Mouse (Mus musculus): ENCODE measurements around the gene Ube2c. TPM values are rescaled to one million over a fixed set of nuclear protein-coding genes. Genes with fewer than 3 reads are reported as not detected.
A peak's percentile ranks its signal among the peaks of the same experiment; 100 is the strongest.

Ube2c gene
- polyA plus RNA-seq, 1 experiment from 2014 or later: 311 TPM

DNA sequence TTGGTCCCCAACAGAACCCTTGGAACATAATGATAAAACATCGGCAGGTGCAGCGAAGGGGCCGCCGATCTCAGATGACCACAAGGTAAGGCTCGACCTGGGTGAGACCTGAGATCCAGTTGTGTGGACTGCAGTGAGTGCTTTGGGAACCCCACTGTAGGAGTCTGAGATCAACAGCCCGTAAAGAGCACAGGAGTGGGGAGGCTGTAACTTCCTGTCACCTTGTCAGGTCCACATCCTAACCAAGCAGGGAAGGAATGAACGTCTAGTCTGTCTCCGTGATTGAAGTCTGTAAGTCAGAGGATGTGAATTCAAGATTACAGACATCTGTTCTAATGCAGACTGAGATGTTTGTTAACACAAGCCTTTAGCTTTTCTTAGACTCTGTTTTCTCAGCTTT, 23.0 kb upstream of the Ube2c start:
- H3K4me2 ChIP-seq: peak overlapping the region; percentile 77
- peaks cover 35% of the 10 kb centered on the region for H3K36me3 ChIP-seq
- ATAC-seq (ENCODE audit: insufficient number of reproducible peaks, low FRiP score, low TSS enrichment, low read depth): no peak
- no peaks in the 10 kb centered on the region for H3K9me3 ChIP-seq
- H3K27ac ChIP-seq: peak overlapping the region; percentile 65; the same call in 1 of the 2 replicates
- H3K4me3 ChIP-seq: peak overlapping the region; percentile 96
- peak overlapping the region; percentile 95 for H3K9ac ChIP-seq
- 45% methylated on average over 8 of the region's 8 CpGs for WGBS
- peaks cover 22% of the 10 kb centered on the region for H3K4me1 ChIP-seq
- H3K27me3 ChIP-seq: no peaks in the 10 kb centered on the region

- H3K4me2 ChIP-seq: no peak overlapping the region
- H3K4me3 ChIP-seq: no peak overlapping the region
- peaks cover 22% of the 10 kb centered on the region for H3K4me1 ChIP-seq
- no peaks in the 10 kb centered on the region for H3K9me3 ChIP-seq
- no peaks in the 10 kb centered on the region for H3K27me3 ChIP-seq
- no peak for ATAC-seq (ENCODE audit: insufficient number of reproducible peaks, low FRiP score, low TSS enrichment, low read depth)
- no peak overlapping the region for H3K27ac ChIP-seq
- WGBS: 75% methylated on average over 4 of the region's 4 CpGs
- peaks cover 45% of the 10 kb centered on the region for H3K36me3 ChIP-seq
- no peak overlapping the region for H3K9ac ChIP-seq
Observed at GRCm38 (mm10) chr2:164748191-164748590, 21.5 kb upstream of the Ube2c start.

- peaks cover 52% of the 10 kb centered on the region for H3K36me3 ChIP-seq
- 87% methylated on average over 6 of the region's 6 CpGs for WGBS
Observed at GRCm38 (mm10) chr2:164748991-164749390, 20.7 kb upstream of the Ube2c start.

DNA sequence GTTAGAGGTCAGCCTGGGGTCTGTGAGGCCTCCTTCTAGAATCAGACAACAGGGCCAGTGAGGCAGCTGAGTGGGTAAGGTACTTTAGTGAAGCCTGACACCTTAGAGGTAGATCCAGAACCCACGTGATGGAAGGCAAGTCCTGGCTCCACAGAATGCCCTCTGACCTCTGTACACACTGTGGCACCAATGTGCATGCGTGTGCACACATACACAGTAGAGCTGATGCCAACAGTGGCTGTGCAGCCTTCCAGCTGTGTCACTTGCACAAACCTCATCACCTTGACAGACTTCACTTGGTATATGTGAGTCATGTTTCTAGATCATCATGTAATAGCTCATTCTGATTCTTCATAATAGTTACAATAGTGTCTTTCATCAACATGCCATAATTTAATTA, 17.2 kb upstream of the Ube2c start:
- no peak for ATAC-seq (ENCODE audit: insufficient number of reproducible peaks, low FRiP score, low TSS enrichment, low read depth)
- Histone ChIP-seq H3K4me1 (peaks cover 2% of the 10 kb centered on the region), H3K9ac (no peak overlapping the region), H3K4me3 (no peak overlapping the region), H3K36me3 (peaks cover 84% of the 10 kb centered on the region), H3K4me2 (no peak overlapping the region), H3K9me3 (no peaks in the 10 kb centered on the region), H3K27ac (no peak overlapping the region), H3K27me3 (no peaks in the 10 kb centered on the region)
- 85% methylated on average over 2 of the region's 2 CpGs for WGBS

More at GRCm38 (mm10) chr2:164748991-164749390, 20.7 kb upstream of the Ube2c start:
- no peaks in the 10 kb centered on the region for H3K9me3 ChIP-seq
- H3K4me1 ChIP-seq: peaks cover 17% of the 10 kb centered on the region
- H3K27me3 ChIP-seq: no peaks in the 10 kb centered on the region
- no peak overlapping the region for H3K9ac ChIP-seq
- H3K27ac ChIP-seq: no peak overlapping the region
- no peak for ATAC-seq (ENCODE audit: insufficient number of reproducible peaks, low FRiP score, low TSS enrichment, low read depth)
- no peak overlapping the region for H3K4me3 ChIP-seq
- no peak overlapping the region for H3K4me2 ChIP-seq

DNA sequence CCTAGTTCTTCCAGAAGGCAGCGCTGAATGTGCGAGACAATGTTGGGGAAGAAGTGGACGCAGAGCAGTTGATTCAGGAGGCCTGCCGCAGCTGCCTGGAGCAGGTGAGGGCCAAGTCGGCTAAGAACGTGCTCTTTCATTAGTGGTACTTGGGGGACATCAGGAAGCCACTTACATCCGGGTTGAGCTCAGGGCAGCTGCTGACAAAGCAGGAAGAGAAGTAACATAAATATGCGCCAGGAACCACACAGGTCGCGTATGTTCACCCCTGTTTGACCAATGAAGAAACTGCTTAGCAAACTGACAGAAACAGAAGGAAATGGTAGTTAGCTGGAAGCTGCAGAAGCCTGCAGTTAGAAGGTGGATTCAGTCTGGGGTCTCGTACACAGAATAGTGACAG, 15.6 kb upstream of the Ube2c start:
- no peak for ATAC-seq (ENCODE audit: insufficient number of reproducible peaks, low FRiP score, low TSS enrichment, low read depth)
- no peak overlapping the region for H3K4me2 ChIP-seq
- H3K4me1 ChIP-seq: no peaks in the 10 kb centered on the region
- H3K9ac ChIP-seq: no peak overlapping the region
- WGBS: 81% methylated on average over 11 of the region's 11 CpGs
- H3K9me3 ChIP-seq: no peaks in the 10 kb centered on the region
- H3K4me3 ChIP-seq: no peak overlapping the region
- no peak overlapping the region for H3K27ac ChIP-seq
- no peaks in the 10 kb centered on the region for H3K27me3 ChIP-seq
- H3K36me3 ChIP-seq: peaks cover 88% of the 10 kb centered on the region

GRCm38 (mm10) chr2:164754800-164755199, 14.9 kb upstream of the Ube2c start:
- Histone ChIP-seq H3K4me2 (no peak overlapping the region), H3K9me3 (no peaks in the 10 kb centered on the region), H3K27me3 (no peaks in the 10 kb centered on the region), H3K9ac (no peak overlapping the region), H3K4me3 (no peak overlapping the region), H3K36me3 (peaks cover 90% of the 10 kb centered on the region), H3K4me1 (no peaks in the 10 kb centered on the region), H3K27ac (no peak overlapping the region; the same call in 1 of the 2 replicates)
- 87% methylated on average over 2 of the region's 2 CpGs for WGBS
- no peak for ATAC-seq (ENCODE audit: insufficient number of reproducible peaks, low FRiP score, low TSS enrichment, low read depth)

- Histone ChIP-seq H3K9ac (no peak overlapping the region), H3K27ac (no peak overlapping the region; the same call in 1 of the 2 replicates), H3K9me3 (no peaks in the 10 kb centered on the region), H3K36me3 (peaks cover 98% of the 10 kb centered on the region), H3K4me1 (no peaks in the 10 kb centered on the region), H3K4me2 (no peak overlapping the region), H3K27me3 (no peaks in the 10 kb centered on the region), H3K4me3 (no peak overlapping the region)
- no peak for ATAC-seq (ENCODE audit: insufficient number of reproducible peaks, low FRiP score, low TSS enrichment, low read depth)
- WGBS: 86% methylated on average over 11 of the region's 11 CpGs
Observed at GRCm38 (mm10) chr2:164757841-164758240, 11.9 kb upstream of the Ube2c start.

- no peak overlapping the region for H3K4me2 ChIP-seq
- ATAC-seq (ENCODE audit: insufficient number of reproducible peaks, low FRiP score, low TSS enrichment, low read depth): no peak
- no peak overlapping the region for H3K9ac ChIP-seq
- no peaks in the 10 kb centered on the region for H3K27me3 ChIP-seq
- H3K4me3 ChIP-seq: no peak overlapping the region
- H3K9me3 ChIP-seq: no peaks in the 10 kb centered on the region
- no peaks in the 10 kb centered on the region for H3K4me1 ChIP-seq
- H3K27ac ChIP-seq: no peak overlapping the region
- WGBS: 66% methylated on average over 1 of the region's 1 CpGs
- peaks cover 100% of the 10 kb centered on the region for H3K36me3 ChIP-seq
Observed at GRCm38 (mm10) chr2:164758692-164759091, 11.0 kb upstream of the Ube2c start.

DNA sequence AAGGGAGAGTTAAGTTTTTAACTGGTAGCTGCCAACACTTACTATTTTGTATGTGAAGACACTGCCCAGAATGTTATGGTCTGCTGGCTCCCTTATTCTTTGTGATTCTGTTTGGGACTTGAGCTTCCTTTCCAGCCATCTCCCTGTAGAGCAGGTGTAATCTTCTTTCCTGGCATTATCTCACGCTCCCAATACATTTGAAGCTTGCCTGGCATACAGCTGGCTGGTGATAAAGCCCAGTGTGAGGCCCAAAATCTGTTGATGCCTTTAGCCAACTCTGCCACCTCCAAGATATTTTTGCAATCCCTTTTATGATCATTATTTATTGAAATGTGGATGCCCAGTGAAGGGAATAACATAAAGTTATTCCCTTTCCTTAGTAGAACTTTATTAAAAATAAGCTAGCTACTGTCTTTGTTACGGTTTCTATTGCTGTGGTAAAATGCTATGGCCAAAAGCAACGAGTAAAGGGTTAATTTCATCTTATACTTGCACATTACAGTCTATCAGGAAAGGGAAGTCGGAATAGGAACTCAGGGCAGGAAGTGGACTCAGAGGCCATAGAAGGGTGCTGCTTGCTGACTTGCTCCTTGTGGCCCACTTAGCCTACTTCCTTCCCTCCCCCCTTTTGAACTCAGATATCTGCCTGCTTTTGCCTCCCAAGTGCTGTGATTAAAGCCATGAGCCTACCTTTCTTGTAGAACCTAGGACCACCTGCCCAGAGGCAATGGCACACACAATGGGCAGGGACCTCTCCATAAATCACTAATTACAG, 9.5 kb upstream of the Ube2c start:
- WGBS: 88% methylated on average over 4 of the region's 4 CpGs
- H3K9ac ChIP-seq: no peak overlapping the region
- no peaks in the 10 kb centered on the region for H3K27me3 ChIP-seq
- ATAC-seq (ENCODE audit: insufficient number of reproducible peaks, low FRiP score, low TSS enrichment, low read depth): no peak
- peaks cover 94% of the 10 kb centered on the region for H3K36me3 ChIP-seq
- H3K27ac ChIP-seq: no peak overlapping the region
- no peaks in the 10 kb centered on the region for H3K9me3 ChIP-seq
- no peaks in the 10 kb centered on the region for H3K4me1 ChIP-seq
- H3K4me3 ChIP-seq: no peak overlapping the region
- H3K4me2 ChIP-seq: no peak overlapping the region

DNA sequence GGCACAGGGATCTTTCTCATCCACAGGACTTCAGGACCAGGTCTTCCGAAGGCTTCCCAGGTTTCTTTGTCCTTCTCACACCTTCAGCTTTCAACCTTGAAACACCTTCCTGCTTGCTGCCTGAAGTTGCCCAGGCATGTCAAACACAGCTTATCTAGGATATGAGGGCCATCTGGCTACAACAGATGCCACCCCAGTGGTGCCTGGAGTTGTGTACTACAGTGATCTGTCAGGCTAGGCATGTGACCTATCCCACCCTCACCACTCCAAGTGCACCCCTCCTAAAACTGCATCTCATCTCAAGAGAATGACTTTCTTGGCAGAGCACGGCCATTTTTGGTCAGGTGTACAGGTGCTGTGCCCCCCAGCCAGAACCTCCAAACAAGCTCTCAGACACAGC, 8.2 kb upstream of the Ube2c start:
- H3K4me2 ChIP-seq: no peak overlapping the region
- no peak overlapping the region for H3K4me3 ChIP-seq
- no peak overlapping the region for H3K27ac ChIP-seq
- peaks cover 94% of the 10 kb centered on the region for H3K36me3 ChIP-seq
- H3K9ac ChIP-seq: no peak overlapping the region
- no peak for ATAC-seq (ENCODE audit: insufficient number of reproducible peaks, low FRiP score, low TSS enrichment, low read depth)
- no peaks in the 10 kb centered on the region for H3K27me3 ChIP-seq
- H3K9me3 ChIP-seq: no peaks in the 10 kb centered on the region
- WGBS: 90% methylated on average over 2 of the region's 2 CpGs
- no peaks in the 10 kb centered on the region for H3K4me1 ChIP-seq

GRCm38 (mm10) chr2:164761971-164762370, 7.7 kb upstream of the Ube2c start:
- 92% methylated on average over 4 of the region's 4 CpGs for WGBS

DNA sequence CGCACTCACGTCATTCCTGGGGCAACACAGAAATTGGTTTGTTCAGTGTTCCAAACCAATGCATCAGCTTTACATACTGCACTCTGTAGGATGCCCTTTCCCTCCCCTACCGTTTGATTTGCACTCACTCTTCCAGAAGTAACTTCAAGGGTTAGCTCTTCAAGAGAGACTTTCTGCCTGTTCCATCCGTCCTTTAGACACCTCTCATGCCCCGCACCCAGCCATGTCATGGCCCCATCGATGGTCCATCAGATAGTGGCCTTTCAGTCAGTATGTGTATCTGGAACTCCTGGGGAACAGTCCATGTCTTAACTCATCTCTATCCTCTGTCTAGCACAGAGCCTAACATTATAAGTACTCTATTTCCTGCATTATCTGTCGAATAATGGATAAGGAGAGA, 7.1 kb upstream of the Ube2c start:
- no peak overlapping the region for H3K27ac ChIP-seq
- no peaks in the 10 kb centered on the region for H3K27me3 ChIP-seq
- ATAC-seq (ENCODE audit: insufficient number of reproducible peaks, low FRiP score, low TSS enrichment, low read depth): no peak
- no peaks in the 10 kb centered on the region for H3K4me1 ChIP-seq
- no peak overlapping the region for H3K9ac ChIP-seq
- H3K36me3 ChIP-seq: peaks cover 94% of the 10 kb centered on the region
- no peak overlapping the region for H3K4me3 ChIP-seq
- H3K9me3 ChIP-seq: no peaks in the 10 kb centered on the region
- 91% methylated on average over 7 of the region's 7 CpGs for WGBS
- H3K4me2 ChIP-seq: no peak overlapping the region

More at GRCm38 (mm10) chr2:164761971-164762370, 7.7 kb upstream of the Ube2c start:
- H3K4me2 ChIP-seq: no peak overlapping the region
- no peaks in the 10 kb centered on the region for H3K4me1 ChIP-seq
- H3K36me3 ChIP-seq: peaks cover 94% of the 10 kb centered on the region
- H3K27ac ChIP-seq: no peak overlapping the region
- no peak for ATAC-seq (ENCODE audit: insufficient number of reproducible peaks, low FRiP score, low TSS enrichment, low read depth)
- no peaks in the 10 kb centered on the region for H3K27me3 ChIP-seq
- no peak overlapping the region for H3K9ac ChIP-seq
- H3K4me3 ChIP-seq: no peak overlapping the region
- H3K9me3 ChIP-seq: no peaks in the 10 kb centered on the region

All from limb, embryonic 15.5 days (tissue).